Mouse (Mus musculus) heart, postnatal 25 days (tissue): ENCODE data around the gene Fchsd2. TPM values are rescaled to one million over a fixed set of nuclear protein-coding genes. Genes with fewer than 3 reads are reported as not detected.

Source experiments
- DNase-seq: peaks from one replicate; pipeline ENCODE4 v3.0.0; 2022; ENCODE audit warnings: low spot score
- intact Hi-C: fragments of 180-260 bp; cut with DNase I; formaldehyde crosslinking; loops from one replicate; pipeline ENCODE4 v1.15.1; 2025
- total RNA-seq, 2 experiments: library from RNA; stranded (reverse); gene quantifications; 2 replicates each; pipeline ENCODE4 v1.2.3; 2021

Gene Fchsd2
- total RNA-seq, 2 experiments from 2014 or later: 20.1 to 29.1 TPM

DNA sequence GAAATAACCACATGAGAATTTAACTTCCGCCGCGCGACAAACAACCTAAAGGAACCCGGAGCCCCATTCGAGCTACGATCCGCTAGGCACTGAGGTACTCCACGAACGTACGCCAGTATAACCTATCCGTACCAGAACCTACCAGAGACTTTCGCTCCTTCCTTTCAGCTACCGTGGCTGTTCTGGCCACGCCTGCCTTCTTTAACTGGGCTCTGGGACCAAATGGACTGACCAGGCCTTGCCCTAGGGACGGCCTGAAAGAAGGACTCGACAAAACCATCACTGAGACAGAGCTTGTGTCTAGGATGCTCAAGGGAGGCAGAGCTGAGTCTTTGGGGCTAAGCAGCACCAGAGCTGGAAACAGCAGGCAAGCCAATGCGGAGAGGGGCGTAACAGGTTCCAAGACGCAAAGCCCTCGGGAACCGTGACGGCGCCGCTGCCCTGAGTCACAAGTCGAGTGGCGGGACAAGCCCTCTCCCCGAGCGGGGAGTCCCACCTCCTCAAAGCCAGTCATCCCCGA is 208.8 kb downstream of the Fchsd2 start:
- no peak for DNase-seq
- intact Hi-C loops: no loop called here

DNA sequence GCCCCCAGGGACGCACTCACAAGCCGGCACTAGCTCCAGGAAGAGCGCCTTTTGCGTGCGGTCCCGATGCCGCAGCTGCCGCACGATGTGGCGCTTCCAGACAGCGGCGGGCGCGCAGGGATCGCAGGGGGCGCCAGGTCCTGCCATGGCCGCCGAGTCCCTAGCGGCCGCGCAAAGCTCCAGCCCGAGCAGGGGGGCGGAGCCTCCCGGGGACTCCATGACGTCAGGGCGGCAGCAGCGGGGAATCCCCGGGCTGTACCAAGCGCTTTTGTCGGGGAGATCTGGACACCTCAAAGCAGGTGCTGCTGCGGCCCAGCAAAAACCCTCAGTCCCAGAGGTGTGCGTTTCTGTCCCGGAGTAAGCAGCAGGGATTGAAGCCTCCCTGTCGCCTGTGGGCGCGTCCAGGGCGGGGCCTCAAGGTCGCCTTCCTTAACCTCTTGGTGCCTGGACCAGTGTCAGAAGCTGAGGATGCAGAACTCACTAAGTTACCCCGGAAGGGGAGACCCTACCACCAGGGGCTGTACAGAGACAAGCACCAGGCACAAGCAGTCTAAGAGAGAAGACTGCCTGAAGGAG is 209.3 kb downstream of the Fchsd2 start, which contains the start of gene Atg16l2:
Atg16l2 (minus strand) TSS at position 371 of the 576 bp plus-strand sequence.
- intact Hi-C loops: no loop called here
- peak; percentile 87 for DNase-seq

DNA sequence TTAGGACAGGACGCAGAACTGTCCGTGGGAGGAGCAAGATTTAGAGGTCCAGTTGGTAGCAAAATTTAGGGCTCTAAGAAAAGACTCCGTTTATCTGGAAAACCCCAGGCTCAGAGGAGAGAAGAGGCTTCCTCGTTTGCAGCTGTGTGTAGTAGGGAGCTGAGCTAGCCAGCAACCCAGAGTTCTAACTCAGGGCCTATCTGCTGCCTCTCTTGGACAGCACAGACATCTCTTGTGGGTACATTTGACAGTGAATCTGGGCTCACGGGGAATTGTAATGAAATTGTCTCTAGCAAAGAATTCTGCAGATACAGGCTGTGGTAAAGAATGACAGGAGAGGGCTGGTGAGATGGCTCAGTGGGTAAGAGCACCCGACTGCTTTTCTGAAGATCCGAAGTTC is 210.0 kb downstream of the Fchsd2 start:
- no peak for DNase-seq
- intact Hi-C loops: no loop called here

DNA sequence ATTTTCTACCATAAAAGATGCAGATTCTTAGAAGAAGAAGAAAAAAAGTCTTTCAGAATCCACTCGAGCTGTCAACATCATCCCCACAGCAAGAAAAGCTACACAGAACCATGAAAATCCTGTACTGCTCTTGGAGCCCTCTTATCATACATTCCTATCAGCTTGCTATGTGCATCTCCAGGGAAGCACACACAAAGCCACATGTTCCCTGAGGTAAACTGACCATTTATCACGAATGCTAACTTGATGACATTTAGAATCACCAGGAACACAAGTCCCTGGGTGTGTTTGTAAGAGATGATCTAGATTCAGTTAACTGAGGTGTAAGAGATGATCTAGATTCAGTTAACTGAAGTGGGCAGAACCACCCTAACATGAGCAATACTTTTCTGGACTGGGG is 214.2 kb downstream of the Fchsd2 start:
- intact Hi-C loops: no loop called here
- DNase-seq: no peak

DNA sequence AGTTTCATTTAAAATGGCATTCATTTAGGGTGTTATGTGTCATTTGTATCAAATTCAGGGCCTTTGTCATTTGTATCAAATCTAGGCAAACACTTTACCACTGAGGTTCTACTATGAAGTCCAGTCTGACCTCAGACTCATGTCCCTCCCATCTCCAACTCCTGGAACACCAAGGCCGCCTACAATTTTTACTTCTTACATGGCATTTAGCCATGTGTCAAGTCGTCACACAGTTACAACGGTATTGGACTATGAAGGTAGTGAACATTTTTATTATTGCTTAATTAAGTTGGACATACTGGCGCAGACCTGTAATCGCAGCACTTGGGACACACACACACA is 217.3 kb downstream of the Fchsd2 start:
- DNase-seq: no peak
- intact Hi-C loops: loop anchor here (2.0 kb wide), 2 partner anchors 63 to 103 kb away; no protein-coding TSS in a partner anchor

DNA sequence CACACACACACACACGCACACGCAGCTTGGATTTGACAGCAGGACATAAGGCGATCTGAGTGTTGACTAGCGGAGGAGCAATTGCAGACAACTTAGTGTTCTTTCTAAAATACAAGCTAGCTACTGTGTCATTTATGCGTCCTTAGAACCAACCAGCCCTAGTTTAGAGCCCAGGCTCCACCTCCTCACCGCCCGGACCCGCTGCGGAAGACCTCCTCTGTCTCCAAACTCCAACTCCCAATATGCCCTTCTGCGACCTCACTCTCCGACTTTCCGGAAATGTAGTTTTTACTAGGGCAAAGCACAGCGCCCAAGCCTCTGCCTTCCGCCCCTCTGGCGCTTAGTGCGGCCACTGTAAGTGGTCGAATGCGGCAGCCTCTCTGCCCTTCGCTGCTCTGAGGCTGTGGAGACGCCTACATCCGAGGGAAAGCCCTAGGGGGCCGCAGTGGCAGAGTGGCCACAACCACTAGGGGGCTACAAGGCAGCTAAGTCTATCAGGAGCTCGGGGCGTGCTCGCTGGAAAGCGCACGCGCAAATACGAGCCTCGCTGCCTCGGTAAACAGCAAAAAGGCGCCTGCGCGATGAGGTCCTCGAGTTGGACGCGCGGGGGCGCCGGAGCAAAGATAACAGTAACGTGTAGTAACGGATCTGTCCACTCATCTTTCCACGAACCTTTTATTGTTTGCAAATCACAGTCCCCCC is 217.8 kb downstream of the Fchsd2 start:
- intact Hi-C loops: loop anchor here (2.0 kb wide), 2 partner anchors 62 to 102 kb away; no protein-coding TSS in a partner anchor
- DNase-seq: peak; percentile 95

DNA sequence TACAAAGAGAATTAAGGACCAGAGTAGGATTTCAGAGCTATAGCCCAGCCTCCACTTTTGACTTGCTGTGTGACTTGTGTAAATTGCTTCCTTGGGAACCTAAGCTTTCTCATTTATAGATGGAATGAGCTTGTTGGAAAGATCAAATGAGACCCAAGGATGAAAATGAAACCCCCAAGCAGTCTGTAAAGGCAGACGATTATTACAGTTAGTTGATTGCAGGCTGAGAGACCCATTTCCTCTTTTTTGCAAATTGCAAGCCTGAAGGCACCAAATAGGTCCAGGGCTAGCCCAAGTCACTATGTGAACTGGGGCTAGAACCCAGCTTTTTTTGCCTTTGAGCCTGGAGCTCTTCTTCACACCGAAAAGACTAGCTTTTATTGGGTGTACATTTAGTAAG is 218.4 kb downstream of the Fchsd2 start:
- intact Hi-C loops: loop anchor here (2.0 kb wide), 2 partner anchors 62 to 102 kb away; no protein-coding TSS in a partner anchor
- no peak for DNase-seq

DNA sequence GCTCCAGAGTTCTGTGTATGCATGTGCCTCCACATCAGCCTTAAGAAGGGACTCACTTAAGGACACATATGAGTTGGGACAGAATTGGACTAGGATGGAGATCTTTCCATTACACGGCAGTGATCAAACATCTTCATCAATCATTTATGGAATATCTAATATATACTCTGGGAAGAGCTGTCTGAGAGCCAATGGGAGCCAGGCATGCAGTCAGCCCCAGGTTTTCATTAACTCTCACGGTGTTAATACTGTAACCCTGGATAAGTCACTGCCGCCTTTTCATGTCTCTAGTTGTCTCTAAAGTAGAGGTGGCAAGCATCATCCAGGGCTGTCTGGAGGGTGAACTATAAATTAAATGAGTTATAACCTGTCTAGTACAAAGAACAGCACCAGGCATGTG is 220.4 kb downstream of the Fchsd2 start:
- DNase-seq: no peak
- intact Hi-C loops: no loop called here

DNA sequence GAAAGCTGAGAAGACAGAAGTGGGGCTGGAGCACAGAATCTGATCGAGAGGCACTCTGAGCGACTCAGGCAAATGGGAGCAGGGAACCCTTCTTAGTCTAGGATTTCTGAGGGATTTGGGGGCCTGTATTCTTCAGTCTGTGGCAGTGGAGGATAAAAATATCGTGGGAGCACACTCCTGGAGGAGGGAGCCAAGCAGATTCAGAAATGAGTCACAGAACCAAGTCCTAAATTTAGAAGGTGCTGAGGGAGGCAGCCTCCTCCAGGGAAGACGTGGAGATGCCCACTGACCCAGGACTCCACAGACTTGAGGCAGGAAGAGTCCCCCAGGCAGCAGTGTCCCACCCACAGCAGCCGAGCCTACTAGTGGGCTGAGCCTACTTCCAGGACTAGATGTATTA is 221.7 kb downstream of the Fchsd2 start:
- intact Hi-C loops: no loop called here
- no peak for DNase-seq

DNA sequence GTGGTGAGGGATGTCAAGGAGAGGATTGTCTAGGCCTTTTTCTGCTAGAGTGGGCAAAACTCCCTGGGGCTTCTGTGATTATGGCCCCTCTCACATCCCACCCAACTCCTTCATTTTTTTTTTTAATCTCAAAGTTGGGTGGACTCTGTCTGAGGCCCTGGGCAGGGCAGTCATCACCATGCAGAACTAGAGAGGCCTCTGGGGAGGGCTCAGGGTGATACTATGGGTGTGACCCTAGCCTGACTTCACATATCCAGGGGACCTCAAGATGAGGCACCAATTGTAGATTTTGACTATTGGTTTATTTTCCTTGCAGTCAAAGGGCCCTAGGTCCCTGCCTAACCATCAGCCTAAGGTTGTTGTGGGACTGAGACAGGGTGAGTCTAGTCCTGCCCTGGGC is 223.0 kb downstream of the Fchsd2 start:
- no peak for DNase-seq
- intact Hi-C loops: no loop called here

DNA sequence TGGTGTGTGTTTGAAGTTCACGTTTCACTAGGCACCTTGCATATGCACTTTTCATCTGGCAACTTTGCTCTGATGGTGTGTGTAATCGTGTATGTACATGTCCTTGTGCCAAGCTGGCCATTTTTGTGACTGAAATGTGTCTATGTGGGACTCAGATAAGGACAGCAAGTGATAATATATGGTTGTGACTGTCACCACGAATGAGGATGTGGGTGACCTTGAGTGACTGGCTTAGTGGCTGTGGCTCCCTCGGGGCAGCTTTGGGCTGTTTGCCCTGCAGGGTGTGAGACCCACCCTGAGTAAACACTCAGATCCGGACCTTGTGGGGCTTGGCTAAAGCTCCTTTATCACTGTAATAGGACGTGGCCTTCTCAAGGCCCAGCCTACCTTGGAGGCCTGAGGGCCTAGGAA is 223.9 kb downstream of the Fchsd2 start:
- intact Hi-C loops: no loop called here
- no peak for DNase-seq

DNA sequence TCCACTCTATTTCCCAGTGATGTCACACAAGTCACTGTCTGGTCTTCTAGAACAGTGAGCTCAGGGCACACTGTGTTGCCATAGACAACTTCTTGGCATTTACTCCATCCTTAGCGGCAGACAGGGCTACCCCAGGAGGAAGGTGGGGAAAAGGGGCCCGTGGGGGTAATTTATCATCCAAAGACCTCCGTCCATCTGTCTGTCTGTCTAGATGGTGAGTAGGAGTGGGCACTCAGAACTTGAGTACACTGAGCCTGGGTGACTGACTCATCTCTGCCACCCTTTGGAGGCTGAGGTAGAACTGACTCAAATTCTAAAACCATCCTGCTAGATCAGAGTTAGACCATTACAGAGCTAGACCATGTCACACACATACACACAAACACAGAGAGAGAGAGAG is 224.4 kb downstream of the Fchsd2 start, which contains the start of gene Stard10:
Stard10 (plus strand) TSS at position 73 of the 400 bp plus-strand sequence.
- intact Hi-C loops: no loop called here
- DNase-seq: no peak

DNA sequence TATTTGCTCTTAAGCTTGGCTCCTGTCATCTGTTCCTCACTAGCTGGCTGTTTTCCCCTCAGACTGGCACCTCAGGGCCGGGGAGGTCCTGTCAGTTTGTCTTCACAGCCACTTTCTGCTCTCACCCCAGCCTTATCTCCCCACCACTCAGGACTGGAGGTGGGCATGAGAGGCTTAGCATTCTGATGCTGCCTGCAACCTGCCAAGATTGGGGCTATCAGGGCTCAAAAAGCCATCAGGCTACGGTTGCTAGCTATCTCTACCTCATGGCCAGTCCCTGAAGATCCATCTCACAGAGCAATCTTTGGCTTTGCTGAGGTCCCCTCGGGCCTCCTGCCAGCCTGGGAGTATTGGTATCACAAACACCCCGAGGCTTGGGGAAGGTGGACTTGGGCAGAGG is 226.2 kb downstream of the Fchsd2 start:
- intact Hi-C loops: no loop called here
- no peak for DNase-seq

DNA sequence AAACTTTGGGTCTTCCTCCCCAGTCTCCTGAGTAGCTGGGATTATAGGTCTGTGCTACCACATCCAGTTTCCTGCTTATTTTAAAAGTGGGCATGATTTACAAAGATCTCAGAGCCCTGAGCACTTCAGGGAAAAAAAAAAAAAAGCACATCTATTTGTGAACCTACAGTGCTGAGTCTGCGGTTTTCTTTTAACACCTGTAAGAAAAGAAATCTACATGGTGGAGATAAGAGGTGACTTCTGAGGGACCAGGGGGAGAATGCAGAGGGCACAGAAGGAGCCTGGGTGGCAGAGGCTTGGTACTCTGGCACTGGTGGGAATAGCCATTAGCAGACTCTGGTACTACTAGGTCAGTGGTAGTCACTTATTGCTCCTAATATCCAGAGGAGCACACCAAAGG is 227.1 kb downstream of the Fchsd2 start:
- DNase-seq: no peak
- intact Hi-C loops: no loop called here

DNA sequence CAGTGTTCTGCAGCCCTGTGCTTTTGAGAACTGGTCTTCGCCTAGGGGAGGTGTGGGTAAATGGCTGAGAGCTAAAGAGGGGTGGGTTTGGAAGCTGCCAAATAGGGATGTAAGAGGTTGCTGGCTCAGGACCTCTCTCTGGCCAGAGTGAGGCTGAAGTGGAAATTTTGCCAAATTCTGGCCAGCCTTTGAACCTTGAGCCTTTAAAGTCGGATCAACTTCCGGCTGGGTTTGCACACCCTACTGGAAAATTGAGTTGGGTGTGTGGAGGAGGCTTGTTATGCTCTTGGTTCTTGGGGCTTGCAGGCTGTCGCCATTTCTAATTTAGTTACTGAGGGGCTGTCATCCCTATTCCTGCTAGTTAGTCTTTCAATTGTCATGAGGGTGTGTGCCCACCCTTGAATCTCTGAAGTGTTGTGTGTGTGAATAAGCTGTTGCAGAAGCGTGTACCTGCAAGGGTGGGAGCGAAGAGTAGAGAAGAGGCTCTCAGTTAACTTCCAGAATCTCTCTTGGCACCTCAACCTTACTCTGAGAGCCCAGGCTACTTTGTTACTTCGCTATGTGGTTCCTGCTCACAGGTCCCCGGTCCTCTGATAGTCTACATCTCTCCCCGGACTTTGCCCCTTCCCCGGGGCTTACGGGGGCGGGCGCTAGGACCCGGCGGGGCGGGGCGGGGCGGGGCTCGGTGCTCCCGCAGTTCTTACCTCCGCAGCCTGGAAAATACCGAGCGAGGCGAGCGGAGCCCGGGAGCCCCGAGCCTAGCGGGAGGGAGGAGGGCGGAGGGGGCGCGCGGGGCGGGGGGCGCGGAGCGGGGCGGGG is 227.9 kb downstream of the Fchsd2 start:
- DNase-seq: no peak
- intact Hi-C loops: no loop called here

DNA sequence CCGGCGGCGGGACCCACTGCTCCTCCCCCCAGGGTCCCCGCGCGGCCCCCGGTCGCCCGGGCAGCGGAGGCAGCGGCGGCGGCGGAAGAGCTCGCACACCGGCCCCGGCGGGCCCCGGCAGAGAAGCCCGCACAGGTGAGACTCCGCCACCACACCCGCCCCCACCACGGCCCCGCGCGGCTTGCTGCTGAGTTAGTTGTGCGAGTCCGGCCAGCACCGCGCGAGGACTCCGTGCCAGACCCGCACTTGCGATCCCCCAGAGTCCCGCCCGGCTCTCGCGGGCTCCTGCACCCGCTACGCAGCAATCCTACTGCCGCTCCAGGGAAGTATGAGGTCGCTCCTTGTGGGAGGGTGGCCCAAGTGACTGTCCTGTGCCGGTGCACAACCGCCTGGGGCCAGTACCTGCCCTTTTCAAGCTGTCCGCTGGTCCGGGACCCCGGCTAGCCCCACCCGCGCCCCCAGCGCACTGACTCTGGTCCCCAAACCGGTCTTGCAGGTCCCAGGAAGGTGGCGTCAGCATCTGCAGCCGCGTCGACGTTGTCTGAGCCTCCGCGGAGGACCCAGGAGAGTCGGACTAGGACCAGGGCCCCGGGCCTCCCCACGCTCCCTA is 228.7 kb downstream of the Fchsd2 start:
- no peak for DNase-seq
- intact Hi-C loops: no loop called here

DNA sequence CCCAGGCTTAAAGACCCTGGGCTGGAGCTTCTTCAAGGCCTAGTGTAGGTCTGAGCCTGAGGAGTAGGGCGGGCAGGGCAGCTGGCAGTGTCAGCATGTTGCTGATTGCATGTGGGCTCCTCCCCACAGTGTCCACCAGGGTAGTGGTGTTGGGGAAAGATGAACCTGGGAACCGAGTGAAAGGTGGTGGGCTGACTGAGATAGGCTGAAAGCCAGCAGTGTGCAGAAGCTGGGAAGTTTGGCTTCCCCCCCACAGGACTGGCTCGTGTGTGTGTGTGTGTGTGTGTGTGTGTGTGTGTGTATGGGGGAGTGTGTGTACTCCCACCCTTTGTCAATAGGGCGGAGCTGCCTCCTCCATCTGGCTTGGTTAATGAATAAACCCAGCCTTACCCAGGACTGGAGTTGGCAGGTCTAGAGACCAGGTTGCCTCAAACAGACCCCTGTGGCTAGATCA is 230.5 kb downstream of the Fchsd2 start:
- intact Hi-C loops: no loop called here
- no peak for DNase-seq

DNA sequence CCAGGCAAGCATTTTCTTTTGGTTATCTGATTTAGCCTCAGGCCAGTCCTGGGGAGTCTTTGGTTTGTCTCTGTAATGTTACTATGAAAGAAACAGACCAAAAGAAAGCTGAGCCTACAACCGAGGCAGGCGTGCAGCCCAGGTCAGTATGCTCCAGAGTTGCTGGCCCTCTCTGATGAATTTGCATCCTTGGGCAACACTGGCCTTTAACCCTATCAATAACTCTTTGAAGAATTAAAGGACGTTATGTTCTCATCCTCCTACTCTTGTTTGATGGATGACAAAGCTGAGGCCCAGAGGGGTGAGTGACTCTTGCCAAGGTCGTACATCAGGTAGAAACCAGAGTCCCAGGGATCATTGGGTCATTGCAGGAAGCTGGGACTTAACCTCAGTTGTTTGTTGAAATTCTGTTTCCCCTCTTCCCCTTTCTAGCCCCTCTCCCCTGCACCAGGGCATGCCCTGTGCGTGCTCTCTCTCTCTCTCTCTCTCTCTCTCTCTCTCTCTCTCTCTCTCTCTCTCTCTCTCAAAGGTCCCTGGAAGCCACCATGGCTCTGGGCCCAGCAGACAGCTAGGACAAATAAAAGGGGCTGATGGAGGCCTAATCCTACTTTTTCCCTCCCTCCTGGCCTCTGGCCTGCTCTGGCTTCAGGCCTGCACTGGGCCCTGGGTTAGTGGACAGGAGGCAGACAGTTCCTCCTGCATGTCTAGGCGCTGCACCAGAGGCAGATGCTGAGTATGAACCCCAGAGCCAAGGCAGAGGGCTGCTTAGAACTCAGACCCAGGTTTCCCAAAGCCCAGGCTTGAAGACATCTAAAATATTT is 231.7 kb downstream of the Fchsd2 start:
- intact Hi-C loops: no loop called here
- no peak for DNase-seq

DNA sequence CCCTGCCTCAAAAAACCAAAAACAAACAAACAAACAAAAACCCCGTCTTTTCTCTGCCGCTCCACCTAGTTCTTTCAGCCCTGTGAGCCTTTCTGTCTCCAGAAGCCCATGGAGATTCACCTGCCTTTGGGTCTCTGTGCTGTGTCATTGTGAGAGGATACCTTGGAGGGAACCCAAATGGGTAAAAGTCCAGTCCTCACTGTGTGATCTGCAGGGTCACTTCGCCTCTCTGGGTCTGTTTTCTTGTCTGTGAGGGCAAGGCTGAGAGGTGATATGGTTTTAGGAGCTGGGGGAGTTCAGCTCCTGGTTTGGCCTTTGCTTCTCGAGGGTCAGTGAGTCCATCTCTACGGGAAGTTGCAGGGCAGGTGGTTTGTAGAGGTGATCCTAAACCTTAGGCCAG is 233.3 kb downstream of the Fchsd2 start:
- intact Hi-C loops: no loop called here
- DNase-seq: no peak
